Mouse (Mus musculus): ENCODE data around the gene Magi1. TPM values are rescaled to one million over a fixed set of nuclear protein-coding genes. Genes with fewer than 3 reads are reported as not detected.
A peak's percentile ranks its signal among the peaks of the same experiment; 100 is the strongest.

Gene Magi1
- polyA plus RNA-seq, 1 experiment from 2014 or later = 1.9 TPM

- Histone ChIP-seq H3K27me3 (ENCODE audit: insufficient read depth, low read length) (no peaks in the 10 kb centered on the region), H3K4me2 (ENCODE audit: low read depth, low read length) (no peak overlapping the region), H3K4me1 (ENCODE audit: insufficient read depth) (no peaks in the 10 kb centered on the region), H3K9ac (replicated peaks) (no peak overlapping the region), H3K9me3 (ENCODE audit: low read length) (no peaks in the 10 kb centered on the region), H3K4me3 (ENCODE audit: low read depth, low read length) (no peak overlapping the region), H3K36me3 (replicated peaks; ENCODE audit: insufficient read depth, low read length) (no peaks in the 10 kb centered on the region), H3K27ac (ENCODE audit: low read depth) (no peak overlapping the region)
- DNase-seq = no peak
- no peak for ATAC-seq
- TF ChIP-seq CTCF (IDR thresholded peaks at IDR 0.05; ENCODE audit: low read depth) (no peak), EP300 (IDR thresholded peaks at IDR 0.05; ENCODE audit: low read depth) (no peak)
- 87% methylated on average over 3 of the region's 3 CpGs for WGBS (ENCODE audit: insufficient replicate concordance)
Measured at GRCm38 (mm10) chr6:94077013-94077412, 206.7 kb downstream of the Magi1 start.

GRCm38 (mm10) chr6:94075990-94076389 is 207.7 kb downstream of the Magi1 start:
- ATAC-seq = no peak

GRCm38 (mm10) chr6:94075228-94075627 is 208.5 kb downstream of the Magi1 start:
- no peak overlapping the region for H3K27ac ChIP-seq (ENCODE audit: low read depth)
- no peaks in the 10 kb centered on the region for H3K36me3 ChIP-seq (replicated peaks; ENCODE audit: insufficient read depth, low read length)
- H3K4me2 ChIP-seq (ENCODE audit: low read depth, low read length) = no peak overlapping the region

More at GRCm38 (mm10) chr6:94075990-94076389, 207.7 kb downstream of the Magi1 start:
- Histone ChIP-seq H3K4me1 (ENCODE audit: insufficient read depth) (no peaks in the 10 kb centered on the region), H3K36me3 (replicated peaks; ENCODE audit: insufficient read depth, low read length) (no peaks in the 10 kb centered on the region), H3K27me3 (ENCODE audit: insufficient read depth, low read length) (no peaks in the 10 kb centered on the region), H3K4me2 (ENCODE audit: low read depth, low read length) (no peak overlapping the region), H3K9me3 (ENCODE audit: low read length) (no peaks in the 10 kb centered on the region), H3K4me3 (ENCODE audit: low read depth, low read length) (no peak overlapping the region), H3K27ac (ENCODE audit: low read depth) (no peak overlapping the region), H3K9ac (replicated peaks) (no peak overlapping the region)
- WGBS (ENCODE audit: insufficient replicate concordance) = 71% methylated on average over 4 of the region's 4 CpGs
- TF ChIP-seq CTCF (IDR thresholded peaks at IDR 0.05; ENCODE audit: low read depth) = no peak
- no peak for TF ChIP-seq EP300 (IDR thresholded peaks at IDR 0.05; ENCODE audit: low read depth)
- DNase-seq = no peak

GRCm38 (mm10) chr6:94071676-94072075 is 212.0 kb downstream of the Magi1 start:
- H3K4me3 ChIP-seq (ENCODE audit: low read depth, low read length) = no peak overlapping the region
- ATAC-seq (no peak), DNase-seq (no peak)
- H3K9me3 ChIP-seq (ENCODE audit: low read length) = no peaks in the 10 kb centered on the region
- no peaks in the 10 kb centered on the region for H3K27me3 ChIP-seq (ENCODE audit: insufficient read depth, low read length)
- no peak overlapping the region for H3K27ac ChIP-seq (ENCODE audit: low read depth)
- TF ChIP-seq CTCF (IDR thresholded peaks at IDR 0.05; ENCODE audit: low read depth) = no peak
- no peak for TF ChIP-seq EP300 (IDR thresholded peaks at IDR 0.05; ENCODE audit: low read depth)
- H3K4me2 ChIP-seq (ENCODE audit: low read depth, low read length) = no peak overlapping the region
- no peaks in the 10 kb centered on the region for H3K4me1 ChIP-seq (ENCODE audit: insufficient read depth)
- no peaks in the 10 kb centered on the region for H3K36me3 ChIP-seq (replicated peaks; ENCODE audit: insufficient read depth, low read length)
- 66% methylated on average over 5 of the region's 5 CpGs for WGBS (ENCODE audit: insufficient replicate concordance)
- H3K9ac ChIP-seq (replicated peaks) = no peak overlapping the region

More at GRCm38 (mm10) chr6:94075228-94075627, 208.5 kb downstream of the Magi1 start:
- no peak for DNase-seq
- no peak for ATAC-seq
- Histone ChIP-seq H3K4me3 (ENCODE audit: low read depth, low read length) (no peak overlapping the region), H3K4me1 (ENCODE audit: insufficient read depth) (no peaks in the 10 kb centered on the region), H3K9ac (replicated peaks) (no peak overlapping the region), H3K9me3 (ENCODE audit: low read length) (no peaks in the 10 kb centered on the region), H3K27me3 (ENCODE audit: insufficient read depth, low read length) (no peaks in the 10 kb centered on the region)
- WGBS (ENCODE audit: insufficient replicate concordance) = 62% methylated on average over 8 of the region's 8 CpGs
- TF ChIP-seq EP300 (IDR thresholded peaks at IDR 0.05; ENCODE audit: low read depth) (no peak), CTCF (IDR thresholded peaks at IDR 0.05; ENCODE audit: low read depth) (no peak)

- H3K9ac ChIP-seq (replicated peaks) = no peak overlapping the region
- DNase-seq (no peak), ATAC-seq (no peak)
- no peaks in the 10 kb centered on the region for H3K27me3 ChIP-seq (ENCODE audit: insufficient read depth, low read length)
- no peak overlapping the region for H3K27ac ChIP-seq (ENCODE audit: low read depth)
- no peaks in the 10 kb centered on the region for H3K9me3 ChIP-seq (ENCODE audit: low read length)
- no peak for TF ChIP-seq EP300 (IDR thresholded peaks at IDR 0.05; ENCODE audit: low read depth)
- no peak for TF ChIP-seq CTCF (IDR thresholded peaks at IDR 0.05; ENCODE audit: low read depth)
- H3K4me1 ChIP-seq (ENCODE audit: insufficient read depth) = no peaks in the 10 kb centered on the region
- H3K4me3 ChIP-seq (ENCODE audit: low read depth, low read length) = no peak overlapping the region
- WGBS (ENCODE audit: insufficient replicate concordance) = 62% methylated on average over 3 of the region's 3 CpGs
- no peaks in the 10 kb centered on the region for H3K36me3 ChIP-seq (replicated peaks; ENCODE audit: insufficient read depth, low read length)
- H3K4me2 ChIP-seq (ENCODE audit: low read depth, low read length) = no peak overlapping the region
Measured at GRCm38 (mm10) chr6:94070702-94071101, 213.0 kb downstream of the Magi1 start.

- peak; percentile 38 for DNase-seq
- H3K36me3 ChIP-seq (replicated peaks; ENCODE audit: insufficient read depth, low read length) = no peaks in the 10 kb centered on the region
- H3K9me3 ChIP-seq (ENCODE audit: low read length) = no peaks in the 10 kb centered on the region
- ATAC-seq = peak; percentile 81
- peaks cover 6% of the 10 kb centered on the region; the same call in 1 of the 2 replicates for H3K4me1 ChIP-seq (ENCODE audit: insufficient read depth)
- no peaks in the 10 kb centered on the region for H3K27me3 ChIP-seq (ENCODE audit: insufficient read depth, low read length)
- no peak overlapping the region for H3K9ac ChIP-seq (replicated peaks)
- H3K4me3 ChIP-seq (ENCODE audit: low read depth, low read length) = no peak overlapping the region
- H3K4me2 ChIP-seq (ENCODE audit: low read depth, low read length) = no peak overlapping the region
- TF ChIP-seq EP300 (IDR thresholded peaks at IDR 0.05; ENCODE audit: low read depth) = no peak
- no peak for TF ChIP-seq CTCF (IDR thresholded peaks at IDR 0.05; ENCODE audit: low read depth)
- no peak overlapping the region for H3K27ac ChIP-seq (ENCODE audit: low read depth)
- 35% methylated on average over 3 of the region's 3 CpGs for WGBS (ENCODE audit: insufficient replicate concordance)
Measured at GRCm38 (mm10) chr6:94069421-94069820, 214.3 kb downstream of the Magi1 start.
